Mouse (Mus musculus) B cell, adult 2 months (primary cell): ENCODE measurements around the gene Ptar1.

Experiments
- DNase-seq, 2 experiments: peaks; one replicate each; pipeline ENCODE4 v3.0.0; 2022

The Ptar1 gene

GRCm38 (mm10) chr19:23758554-23759321 lies 71.5 kb downstream of the Ptar1 start, which contains the start of gene Apba1:
Gene Apba1, plus strand, starts transcription at chr19:23758887.
- peak; percentile 62 to 76 for DNase-seq

DNA sequence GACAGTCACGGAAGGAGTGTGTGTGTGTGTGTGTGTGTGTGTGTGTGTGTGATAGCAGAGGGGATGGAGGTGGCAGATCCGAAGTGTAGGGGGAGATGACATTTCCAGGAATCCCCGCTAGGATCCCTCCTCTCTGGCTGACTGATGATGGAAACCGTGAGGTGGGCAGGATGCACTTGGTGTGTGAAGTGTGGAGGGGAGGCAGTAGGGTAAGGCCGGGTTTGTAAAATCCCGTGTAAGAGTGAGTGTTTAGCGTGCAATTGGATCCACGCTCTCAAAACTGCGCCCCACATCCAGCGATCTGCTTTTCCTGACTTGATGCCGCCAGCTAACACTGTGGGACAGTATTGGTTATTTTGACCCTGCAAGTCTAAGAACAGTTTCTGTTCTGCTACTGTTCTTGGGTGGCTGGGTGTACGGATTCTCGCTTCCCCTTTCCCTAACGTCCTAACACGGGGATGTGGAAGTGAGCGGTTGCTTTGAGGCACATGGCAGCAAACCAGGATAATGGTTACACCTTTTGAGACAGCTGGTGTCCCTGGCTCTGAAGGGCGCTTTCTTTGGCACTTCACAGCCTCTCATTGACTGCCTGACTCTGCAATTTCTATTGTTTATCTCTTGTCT lies 72.2 kb downstream of the Ptar1 start:
- DNase-seq: peak; percentile 41 to 44

DNA sequence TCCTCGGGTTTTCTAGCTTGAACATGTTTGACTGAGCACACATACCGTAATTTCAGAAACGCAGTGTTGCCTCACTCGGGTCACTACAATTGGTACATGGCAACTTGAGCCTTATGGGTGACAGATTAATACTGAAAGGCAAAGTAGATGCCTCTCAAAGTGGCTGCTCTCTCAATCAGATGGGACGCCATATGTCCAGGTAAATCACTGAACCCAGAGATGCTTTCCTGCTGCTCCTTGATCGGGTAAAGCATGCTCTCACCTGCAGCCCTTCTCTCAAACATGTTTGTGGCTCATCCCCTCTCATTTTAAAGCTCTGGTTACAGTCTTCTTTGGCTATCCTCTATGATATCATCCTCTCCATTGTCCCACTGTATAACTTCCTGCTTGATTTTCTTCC lies 76.1 kb downstream of the Ptar1 start:
- no peak for DNase-seq

DNA sequence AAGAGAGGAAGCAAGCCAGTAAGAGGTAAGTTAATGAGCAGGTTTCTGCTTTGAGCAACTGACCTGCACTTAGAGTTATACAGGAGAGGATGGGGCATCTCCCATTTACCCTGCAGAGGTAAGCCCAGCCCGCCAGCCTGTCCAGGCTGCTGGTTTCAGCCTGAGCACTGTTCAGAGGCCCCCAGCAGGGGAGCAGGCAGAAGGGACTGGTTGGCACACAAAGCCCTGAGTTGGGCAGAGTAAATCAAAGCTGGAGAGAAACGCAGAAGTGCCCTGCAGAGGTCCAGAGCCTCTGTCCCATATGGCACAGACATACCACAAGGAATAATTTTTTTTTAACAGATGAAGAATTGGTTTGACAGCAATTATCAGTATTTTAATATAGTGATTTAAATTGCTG lies 76.8 kb downstream of the Ptar1 start:
- no peak for DNase-seq

- no peak for DNase-seq
These were observed 81.6 kb downstream of the Ptar1 start for GRCm38 (mm10) chr19:23768864-23769263.

- DNase-seq: no peak
These were observed 83.5 kb downstream of the Ptar1 start for GRCm38 (mm10) chr19:23770494-23771423.

DNA sequence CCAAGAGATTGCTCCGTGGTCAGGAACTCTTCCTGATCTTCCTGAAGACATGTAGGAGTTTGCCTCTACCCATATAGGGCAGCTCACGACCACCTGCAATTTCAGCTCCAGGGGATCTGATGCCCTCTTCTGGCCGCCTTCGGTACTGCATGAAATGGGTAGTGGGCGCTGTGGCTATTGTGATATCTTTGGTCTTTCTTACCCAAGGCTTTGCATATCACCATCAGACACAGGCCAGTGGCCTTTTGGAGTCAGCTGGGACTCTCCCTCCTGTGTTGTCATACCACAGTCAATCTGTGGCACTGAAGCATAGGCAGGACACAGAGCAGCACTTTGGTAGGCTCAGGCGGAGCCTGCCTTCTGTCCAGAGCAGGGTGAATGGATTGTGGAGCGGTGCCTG lies 84.7 kb downstream of the Ptar1 start:
- DNase-seq: peak; percentile 60 to 62

- DNase-seq: no peak
These were observed 88.1 kb downstream of the Ptar1 start for GRCm38 (mm10) chr19:23775356-23775755.

GRCm38 (mm10) chr19:23779130-23779529 lies 91.9 kb downstream of the Ptar1 start:
- no peak for DNase-seq

DNA sequence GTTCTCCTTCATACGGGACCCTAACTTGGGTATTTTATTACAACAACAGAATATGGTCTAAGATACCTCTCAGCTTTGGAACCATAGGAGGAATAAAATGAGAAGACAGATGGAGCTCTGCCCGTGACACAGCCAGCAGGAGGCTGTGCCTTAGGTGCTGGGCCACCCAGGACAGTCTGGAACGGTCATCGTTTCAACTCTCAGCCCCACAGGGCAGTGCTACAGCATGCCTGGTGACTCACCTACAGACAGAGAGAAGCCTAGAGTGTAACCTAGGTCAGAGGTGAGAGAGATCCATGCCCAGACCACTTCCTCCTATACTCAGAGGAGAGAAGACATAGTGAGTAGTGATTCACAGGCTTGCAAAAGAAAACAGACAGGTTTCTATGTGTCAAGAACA lies 92.9 kb downstream of the Ptar1 start:
- DNase-seq: no peak
